Mouse (Mus musculus): ENCODE measurements at regions not wholly inside any gene's neighbourhood (a gene's known extent, or its start where the extent isn't known, plus 50 kb on each side); places are given as distances from the start of the nearest gene placed in this dataset.

DNA sequence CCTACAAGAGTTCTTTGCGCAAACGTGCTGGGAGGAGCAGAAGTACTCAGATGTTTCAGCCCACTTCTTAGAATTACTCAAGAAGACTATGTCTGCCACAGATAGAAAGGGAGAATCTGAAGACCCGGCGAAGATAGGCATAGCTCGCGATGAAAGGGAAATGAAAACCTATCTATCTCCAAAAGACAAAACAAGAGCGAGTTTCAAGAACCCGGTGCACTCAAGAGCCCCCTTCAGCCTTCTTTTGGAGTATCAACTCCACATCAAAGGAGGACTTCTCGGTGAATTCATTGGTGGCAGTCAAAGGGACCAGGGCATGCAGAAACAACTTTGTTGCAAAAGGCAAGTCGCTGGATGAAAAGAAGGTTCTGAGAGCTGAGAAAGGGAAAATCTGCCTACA is 63.8 kb upstream of the Nek7 start:
- H3K4me2 ChIP-seq (ENCODE audit: low read depth, low read length): no peak overlapping the region
- H3K9ac ChIP-seq (replicated peaks; ENCODE audit: low read length): no peak overlapping the region
- H3K36me3 ChIP-seq (replicated peaks; ENCODE audit: control insufficient read depth, insufficient read depth, low read depth, low read length): no peaks in the 10 kb centered on the region
- DNase-seq (ENCODE audit: low spot score) (no peak), ATAC-seq (replicated peaks; ENCODE audit: insufficient number of reproducible peaks, low FRiP score, low TSS enrichment, low read depth) (no peak)
- no peaks in the 10 kb centered on the region for H3K4me1 ChIP-seq (ENCODE audit: control insufficient read depth, insufficient read depth, low read length)
- H3K27ac ChIP-seq (replicated peaks; ENCODE audit: low read depth, low read length): no peak overlapping the region
- no peak overlapping the region for H3K4me3 ChIP-seq (ENCODE audit: low read depth, low read length)
- 87% methylated on average over 10 of the region's 10 CpGs for WGBS
- no peaks in the 10 kb centered on the region for H3K9me3 ChIP-seq (replicated peaks; ENCODE audit: control insufficient read depth, low read length)
- H3K27me3 ChIP-seq (ENCODE audit: control insufficient read depth, insufficient read depth, low read length): no peaks in the 10 kb centered on the region

DNA sequence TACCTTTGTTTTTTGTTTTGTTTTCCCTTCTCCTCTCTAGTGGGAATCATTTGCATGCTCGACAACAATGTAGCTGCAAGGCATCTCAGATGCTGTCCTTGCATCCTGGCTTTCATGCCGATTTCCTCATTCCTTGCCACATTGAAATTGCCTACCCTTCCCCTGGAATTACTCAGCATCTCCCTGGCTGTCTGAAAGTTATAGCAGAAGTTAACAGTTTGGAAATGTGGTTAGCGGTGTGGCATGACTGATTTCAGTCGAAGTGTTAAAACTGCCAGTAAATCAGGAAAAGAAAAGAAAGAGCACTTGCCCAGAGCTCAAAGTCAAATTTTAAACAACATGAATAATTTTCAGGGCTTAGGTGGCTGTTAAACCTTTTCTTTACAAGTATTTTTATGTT is 62.0 kb upstream of the Nek7 start:
- no peaks in the 10 kb centered on the region for H3K4me1 ChIP-seq (ENCODE audit: control insufficient read depth, insufficient read depth, low read length)
- H3K36me3 ChIP-seq (replicated peaks; ENCODE audit: control insufficient read depth, insufficient read depth, low read depth, low read length): no peaks in the 10 kb centered on the region
- no peak overlapping the region for H3K4me2 ChIP-seq (ENCODE audit: low read depth, low read length)
- H3K4me3 ChIP-seq (ENCODE audit: low read depth, low read length): no peak overlapping the region
- no peak overlapping the region for H3K27ac ChIP-seq (replicated peaks; ENCODE audit: low read depth, low read length)
- H3K27me3 ChIP-seq (ENCODE audit: control insufficient read depth, insufficient read depth, low read length): no peaks in the 10 kb centered on the region
- no peaks in the 10 kb centered on the region for H3K9me3 ChIP-seq (replicated peaks; ENCODE audit: control insufficient read depth, low read length)
- WGBS: 71% methylated on average over 4 of the region's 4 CpGs
- no peak overlapping the region for H3K9ac ChIP-seq (replicated peaks; ENCODE audit: low read length)
- DNase-seq (ENCODE audit: low spot score): no peak
- ATAC-seq (replicated peaks; ENCODE audit: insufficient number of reproducible peaks, low FRiP score, low TSS enrichment, low read depth): no peak

DNA sequence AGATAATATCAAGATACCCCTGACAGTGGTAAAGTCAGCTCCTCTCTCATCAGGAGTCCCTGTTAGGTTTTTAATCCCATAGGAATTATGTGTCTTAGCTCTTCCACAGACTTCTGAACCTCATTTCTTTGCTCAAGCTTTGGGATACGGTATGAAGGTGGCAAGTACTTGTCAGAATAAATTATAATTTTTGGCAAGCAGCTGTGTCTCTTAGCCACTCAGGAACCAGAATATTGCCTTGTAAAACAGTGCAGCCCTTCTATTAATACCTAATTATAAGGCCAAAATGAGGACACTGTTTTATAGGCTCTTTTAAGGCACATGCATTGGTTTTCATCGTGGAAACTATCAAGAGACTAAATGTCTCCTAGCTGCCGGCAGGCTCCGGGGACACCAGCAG is 54.3 kb upstream of the Nek7 start:
- 84% methylated on average over 4 of the region's 4 CpGs for WGBS
- Histone ChIP-seq H3K36me3 (replicated peaks; ENCODE audit: control insufficient read depth, insufficient read depth, low read depth, low read length) (no peaks in the 10 kb centered on the region), H3K27ac (replicated peaks; ENCODE audit: low read depth, low read length) (no peak overlapping the region), H3K4me2 (ENCODE audit: low read depth, low read length) (no peak overlapping the region), H3K9ac (replicated peaks; ENCODE audit: low read length) (no peak overlapping the region), H3K4me1 (ENCODE audit: control insufficient read depth, insufficient read depth, low read length) (no peaks in the 10 kb centered on the region), H3K4me3 (ENCODE audit: low read depth, low read length) (no peak overlapping the region), H3K9me3 (replicated peaks; ENCODE audit: control insufficient read depth, low read length) (no peaks in the 10 kb centered on the region), H3K27me3 (ENCODE audit: control insufficient read depth, insufficient read depth, low read length) (no peaks in the 10 kb centered on the region)
- no peak for ATAC-seq (replicated peaks; ENCODE audit: insufficient number of reproducible peaks, low FRiP score, low TSS enrichment, low read depth)
- DNase-seq (ENCODE audit: low spot score): no peak

Measured in embryonic facial prominence, embryonic 11.5 days (tissue).